Mouse (Mus musculus): ENCODE data around the gene Man2a2.

GRCm38 (mm10) chr7:80369461-80369860 lies 1.7 kb downstream of the Man2a2 start:
- no peak for TF ChIP-seq CTCF (conservative IDR thresholded peaks at IDR 0.05; ENCODE audit: low read length)
- TF ChIP-seq POU5F1 (IDR thresholded peaks at IDR 0.05; ENCODE audit: borderline replicate concordance, low read length) = no peak
